Mouse (Mus musculus): ENCODE data around the gene Elane. TPM values are rescaled to one million over a fixed set of nuclear protein-coding genes. Genes with fewer than 3 reads are reported as not detected.

Elane gene
- polyA plus RNA-seq (2014; fragmentation: Nextera tagmentation; extraction: Ambion mirVana), result 0.31 and 0.49 TPM in 2 replicates

GRCm38 (mm10) chr10:79886054-79886453, at the start of gene Elane:
Gene Elane, plus strand, starts transcription at chr10:79886247.
- H3K4me3 ChIP-seq (ENCODE audit: low read depth, low read length), result no peak within 1 kb of the TSS
- H3K4me2 ChIP-seq, result no peak within 1 kb of the TSS
- no peak within 1 kb of the TSS for H3K27ac ChIP-seq (ENCODE audit: low read depth, low read length)
- no peaks in the 10 kb centered on the region for H3K9me3 ChIP-seq (replicated peaks; ENCODE audit: control insufficient read depth, low read length)
- H3K9ac ChIP-seq (ENCODE audit: low read depth, low read length), result no peak within 1 kb of the TSS
- no peaks in the 10 kb centered on the region for H3K36me3 ChIP-seq (ENCODE audit: control insufficient read depth, insufficient read depth, low read length)
- H3K4me1 ChIP-seq (ENCODE audit: control insufficient read depth, insufficient read depth, low read length), result peaks cover 15% of the 10 kb centered on the region
- peaks cover 10% of the 10 kb centered on the region for H3K27me3 ChIP-seq (ENCODE audit: control insufficient read depth, insufficient read depth, low read length)
- ATAC-seq (replicated peaks; ENCODE audit: insufficient number of reproducible peaks, low FRiP score, low TSS enrichment), result no peak
- WGBS (ENCODE audit: insufficient replicate concordance), result 73% methylated on average over 6 of the region's 6 CpGs

GRCm38 (mm10) chr10:79836918-79837317, 49.1 kb upstream of the Elane start:
- Histone ChIP-seq H3K4me1 (ENCODE audit: control insufficient read depth, insufficient read depth, low read length) (peaks cover 5% of the 10 kb centered on the region; the same call in 1 of the 2 replicates), H3K9me3 (replicated peaks; ENCODE audit: control insufficient read depth, low read length) (peaks cover 3% of the 10 kb centered on the region; the same call in 1 of the 2 replicates), H3K27ac (ENCODE audit: low read depth, low read length) (no peak overlapping the region), H3K4me2 (no peak overlapping the region), H3K9ac (ENCODE audit: low read depth, low read length) (no peak overlapping the region), H3K36me3 (ENCODE audit: control insufficient read depth, insufficient read depth, low read length) (no peaks in the 10 kb centered on the region), H3K27me3 (ENCODE audit: control insufficient read depth, insufficient read depth, low read length) (no peaks in the 10 kb centered on the region), H3K4me3 (ENCODE audit: low read depth, low read length) (no peak overlapping the region)
- ATAC-seq (replicated peaks; ENCODE audit: insufficient number of reproducible peaks, low FRiP score, low TSS enrichment), result no peak
- 95% methylated on average over 3 of the region's 3 CpGs for WGBS (ENCODE audit: insufficient replicate concordance)

- 54% methylated on average over 2 of the region's 2 CpGs for WGBS (ENCODE audit: insufficient replicate concordance)
- Histone ChIP-seq H3K27me3 (ENCODE audit: control insufficient read depth, insufficient read depth, low read length) (no peaks in the 10 kb centered on the region), H3K4me3 (ENCODE audit: low read depth, low read length) (no peak overlapping the region), H3K4me1 (ENCODE audit: control insufficient read depth, insufficient read depth, low read length) (peaks cover 12% of the 10 kb centered on the region), H3K4me2 (no peak overlapping the region), H3K9ac (ENCODE audit: low read depth, low read length) (no peak overlapping the region), H3K27ac (ENCODE audit: low read depth, low read length) (no peak overlapping the region), H3K9me3 (replicated peaks; ENCODE audit: control insufficient read depth, low read length) (peaks cover 3% of the 10 kb centered on the region; the same call in 1 of the 2 replicates), H3K36me3 (ENCODE audit: control insufficient read depth, insufficient read depth, low read length) (no peaks in the 10 kb centered on the region)
- ATAC-seq (replicated peaks; ENCODE audit: insufficient number of reproducible peaks, low FRiP score, low TSS enrichment), result no peak
These were observed 47.9 kb upstream of the Elane start for GRCm38 (mm10) chr10:79838151-79838550.

GRCm38 (mm10) chr10:79840091-79840490, 46.0 kb upstream of the Elane start:
- peaks cover 12% of the 10 kb centered on the region for H3K4me1 ChIP-seq (ENCODE audit: control insufficient read depth, insufficient read depth, low read length)
- no peak overlapping the region for H3K9ac ChIP-seq (ENCODE audit: low read depth, low read length)
- H3K27me3 ChIP-seq (ENCODE audit: control insufficient read depth, insufficient read depth, low read length), result no peaks in the 10 kb centered on the region
- peak overlapping the region; percentile 88 for H3K27ac ChIP-seq (ENCODE audit: low read depth, low read length)
- peaks cover 3% of the 10 kb centered on the region; the same call in 1 of the 2 replicates for H3K9me3 ChIP-seq (replicated peaks; ENCODE audit: control insufficient read depth, low read length)
- WGBS (ENCODE audit: insufficient replicate concordance), result 87% methylated on average over 3 of the region's 3 CpGs
- no peak for ATAC-seq (replicated peaks; ENCODE audit: insufficient number of reproducible peaks, low FRiP score, low TSS enrichment)
- no peaks in the 10 kb centered on the region for H3K36me3 ChIP-seq (ENCODE audit: control insufficient read depth, insufficient read depth, low read length)
- H3K4me2 ChIP-seq, result 0 out of 2 replicates have a peak overlapping the region, but pooled peaks have one; percentile 91
- H3K4me3 ChIP-seq (ENCODE audit: low read depth, low read length), result no peak overlapping the region

- peak overlapping the region; percentile 88 for H3K27ac ChIP-seq (ENCODE audit: low read depth, low read length)
- WGBS (ENCODE audit: insufficient replicate concordance), result under 1% methylated on average over 24 of the region's 24 CpGs
- no peaks in the 10 kb centered on the region for H3K27me3 ChIP-seq (ENCODE audit: control insufficient read depth, insufficient read depth, low read length)
- peaks cover 3% of the 10 kb centered on the region; the same call in 1 of the 2 replicates for H3K9me3 ChIP-seq (replicated peaks; ENCODE audit: control insufficient read depth, low read length)
- peak overlapping the region; percentile 91 for H3K4me2 ChIP-seq
- peak; percentile 80 for ATAC-seq (replicated peaks; ENCODE audit: insufficient number of reproducible peaks, low FRiP score, low TSS enrichment)
- H3K4me3 ChIP-seq (ENCODE audit: low read depth, low read length), result peak overlapping the region; percentile 50
- H3K9ac ChIP-seq (ENCODE audit: low read depth, low read length), result peak overlapping the region; percentile 75
- H3K36me3 ChIP-seq (ENCODE audit: control insufficient read depth, insufficient read depth, low read length), result no peaks in the 10 kb centered on the region
- H3K4me1 ChIP-seq (ENCODE audit: control insufficient read depth, insufficient read depth, low read length), result peaks cover 12% of the 10 kb centered on the region
These were observed 45.1 kb upstream of the Elane start for GRCm38 (mm10) chr10:79840644-79841551.

GRCm38 (mm10) chr10:79842322-79842721, 43.7 kb upstream of the Elane start:
- Histone ChIP-seq H3K9me3 (replicated peaks; ENCODE audit: control insufficient read depth, low read length) (no peaks in the 10 kb centered on the region), H3K27ac (ENCODE audit: low read depth, low read length) (no peak overlapping the region), H3K27me3 (ENCODE audit: control insufficient read depth, insufficient read depth, low read length) (no peaks in the 10 kb centered on the region), H3K4me1 (ENCODE audit: control insufficient read depth, insufficient read depth, low read length) (peaks cover 17% of the 10 kb centered on the region), H3K36me3 (ENCODE audit: control insufficient read depth, insufficient read depth, low read length) (no peaks in the 10 kb centered on the region), H3K9ac (ENCODE audit: low read depth, low read length) (no peak overlapping the region), H3K4me3 (ENCODE audit: low read depth, low read length) (no peak overlapping the region), H3K4me2 (no peak overlapping the region)
- 59% methylated on average over 3 of the region's 3 CpGs for WGBS (ENCODE audit: insufficient replicate concordance)
- no peak for ATAC-seq (replicated peaks; ENCODE audit: insufficient number of reproducible peaks, low FRiP score, low TSS enrichment)

- Histone ChIP-seq H3K9ac (ENCODE audit: low read depth, low read length) (no peak overlapping the region), H3K4me2 (no peak overlapping the region), H3K9me3 (replicated peaks; ENCODE audit: control insufficient read depth, low read length) (no peaks in the 10 kb centered on the region), H3K27me3 (ENCODE audit: control insufficient read depth, insufficient read depth, low read length) (no peaks in the 10 kb centered on the region), H3K4me1 (ENCODE audit: control insufficient read depth, insufficient read depth, low read length) (peaks cover 17% of the 10 kb centered on the region), H3K36me3 (ENCODE audit: control insufficient read depth, insufficient read depth, low read length) (no peaks in the 10 kb centered on the region), H3K4me3 (ENCODE audit: low read depth, low read length) (no peak overlapping the region), H3K27ac (ENCODE audit: low read depth, low read length) (no peak overlapping the region)
- 75% methylated on average over 6 of the region's 6 CpGs for WGBS (ENCODE audit: insufficient replicate concordance)
- no peak for ATAC-seq (replicated peaks; ENCODE audit: insufficient number of reproducible peaks, low FRiP score, low TSS enrichment)
These were observed 42.6 kb upstream of the Elane start for GRCm38 (mm10) chr10:79843476-79843875.

- Histone ChIP-seq H3K4me2 (no peak overlapping the region), H3K4me1 (ENCODE audit: control insufficient read depth, insufficient read depth, low read length) (peaks cover 19% of the 10 kb centered on the region), H3K27me3 (ENCODE audit: control insufficient read depth, insufficient read depth, low read length) (no peaks in the 10 kb centered on the region), H3K9me3 (replicated peaks; ENCODE audit: control insufficient read depth, low read length) (no peaks in the 10 kb centered on the region), H3K36me3 (ENCODE audit: control insufficient read depth, insufficient read depth, low read length) (no peaks in the 10 kb centered on the region), H3K9ac (ENCODE audit: low read depth, low read length) (no peak overlapping the region), H3K27ac (ENCODE audit: low read depth, low read length) (no peak overlapping the region), H3K4me3 (ENCODE audit: low read depth, low read length) (no peak overlapping the region)
- no peak for ATAC-seq (replicated peaks; ENCODE audit: insufficient number of reproducible peaks, low FRiP score, low TSS enrichment)
- 43% methylated on average over 5 of the region's 5 CpGs for WGBS (ENCODE audit: insufficient replicate concordance)
These were observed 39.5 kb upstream of the Elane start for GRCm38 (mm10) chr10:79846553-79846952.
